Mouse (Mus musculus): Measurements from ENCODE around the gene Ly6g6f.
"Not testable (repeated sequence)": the region's sequence is repeated elsewhere in the genome, so short reads cannot be mapped to it uniquely, and the experiment has no call there.

DNA sequence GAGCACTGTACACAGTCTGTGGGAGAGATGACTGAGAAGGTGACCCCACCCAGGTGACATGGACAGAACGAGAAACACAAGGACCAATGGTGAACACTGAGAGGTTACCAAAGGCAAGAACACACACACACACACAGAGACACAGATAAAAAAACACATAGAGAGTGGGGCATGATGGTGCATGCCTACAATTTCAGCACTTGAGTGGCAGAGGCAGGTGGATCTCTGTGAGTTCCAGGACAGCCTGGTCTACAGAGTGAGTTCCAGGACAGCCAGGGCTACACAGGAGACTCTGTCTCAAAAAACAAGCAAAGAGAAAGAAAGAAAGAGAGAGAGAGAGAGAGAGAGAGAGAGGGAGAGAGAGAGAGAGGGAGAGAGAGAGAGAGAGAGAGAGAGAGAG lies 51.7 kb downstream of the Ly6g6f start:
- TF ChIP-seq POLR2A (IDR thresholded peaks at IDR 0.05; ENCODE audit: extremely low read depth, insufficient read depth, low read length); CTCF (IDR thresholded peaks at IDR 0.05; ENCODE audit: low read depth, low read length): not testable (repeated sequence)

Data from liver, adult 2 months (tissue).